Mouse (Mus musculus) thymus, adult 2 months (tissue): Measurements from ENCODE around the gene Rpusd2.

Source experiments
- CTCF ChIP-seq: fragments of 200-500 bp; IDR thresholded peaks from 2 replicates; pipeline ENCODE4 v1.5.1; 2012; ENCODE audit warnings: mild to moderate bottlenecking, control low read depth, low read length, moderate library complexity, borderline replicate concordance; ENCODE audit not compliant: control insufficient read depth, poor library complexity, insufficient read depth; ENCODE audit errors: extremely low read depth
- POLR2A ChIP-seq: fragments of 200-500 bp; IDR thresholded peaks from 2 replicates; pipeline ENCODE4 v1.6.1; 2012; ENCODE audit warnings: mild to moderate bottlenecking, low read length, control low read depth, moderate library complexity; ENCODE audit not compliant: control insufficient read depth, poor library complexity, insufficient read depth; ENCODE audit errors: extremely low read depth

- TF ChIP-seq POLR2A, result no peak
- TF ChIP-seq CTCF, result no peak
These were observed 781 bp downstream of the Rpusd2 start for GRCm38 (mm10) chr2:119035397-119035745.
